Mouse (Mus musculus) testis, postnatal 14 days (tissue): Measurements from ENCODE around the gene Gzme.
"Not testable (repeated sequence)": the region's sequence is repeated elsewhere in the genome, so short reads cannot be mapped to it uniquely, and the experiment has no call there.

Experiments used
- DNase-seq: peaks from one replicate; pipeline ENCODE4 v3.0.0; 2021; ENCODE audit warnings: low spot score

Gzme gene

GRCm38 (mm10) chr14:56120525-56120924, at the start of gene Gzme:
Gene Gzme, minus strand, starts transcription at chr14:56120625.
- no peak for DNase-seq

- no peak for DNase-seq
Observed at GRCm38 (mm10) chr14:56168009-56168408, 47.6 kb upstream of the Gzme start.

- no peak for DNase-seq
Observed at GRCm38 (mm10) chr14:56162109-56162508, 41.7 kb upstream of the Gzme start.

GRCm38 (mm10) chr14:56159479-56159878, 39.1 kb upstream of the Gzme start, which contains the start of gene Gzmg:
Gene Gzmg, minus strand, starts transcription at chr14:56159579.
- not testable (repeated sequence) for DNase-seq

- no peak for DNase-seq
Observed at GRCm38 (mm10) chr14:56155340-56155739, 34.9 kb upstream of the Gzme start.

- DNase-seq, result not testable (repeated sequence)
Observed at GRCm38 (mm10) chr14:56133675-56134074, 13.2 kb upstream of the Gzme start.

- not testable (repeated sequence) for DNase-seq
Observed at GRCm38 (mm10) chr14:56132508-56132907, 12.1 kb upstream of the Gzme start, which contains the start of gene Gzmd. Gene Gzmd, minus strand, starts transcription at chr14:56132608.

GRCm38 (mm10) chr14:56128341-56128740, 7.9 kb upstream of the Gzme start:
- no peak for DNase-seq

- no peak for DNase-seq
Observed at GRCm38 (mm10) chr14:56123516-56123915, 3.1 kb upstream of the Gzme start.

GRCm38 (mm10) chr14:56115531-56116310, 4.7 kb downstream of the Gzme start:
- DNase-seq, result not testable (repeated sequence)

GRCm38 (mm10) chr14:56105447-56106180, 14.8 kb downstream of the Gzme start:
- no peak for DNase-seq

GRCm38 (mm10) chr14:56105016-56105415, 15.4 kb downstream of the Gzme start:
- no peak for DNase-seq

GRCm38 (mm10) chr14:56103452-56103851, 17.0 kb downstream of the Gzme start:
- no peak for DNase-seq

- DNase-seq, result no peak
Observed at GRCm38 (mm10) chr14:56102386-56102785, 18.0 kb downstream of the Gzme start, which contains the start of gene Ctsg. Gene Ctsg, minus strand, starts transcription at chr14:56102574.

- DNase-seq, result no peak
Observed at GRCm38 (mm10) chr14:56098940-56099339, 21.5 kb downstream of the Gzme start.

- DNase-seq, result no peak
Observed at GRCm38 (mm10) chr14:56097597-56097996, 22.8 kb downstream of the Gzme start.

- no peak for DNase-seq
Observed at GRCm38 (mm10) chr14:56093353-56093752, 27.1 kb downstream of the Gzme start.

- DNase-seq, result no peak
Observed at GRCm38 (mm10) chr14:56086711-56087110, 33.7 kb downstream of the Gzme start.

GRCm38 (mm10) chr14:56085167-56085566, 35.3 kb downstream of the Gzme start, which contains the start of gene Mcpt8:
Gene Mcpt8, minus strand, starts transcription at chr14:56085273.
- DNase-seq, result no peak

- DNase-seq, result no peak
Observed at GRCm38 (mm10) chr14:56082016-56082415, 38.4 kb downstream of the Gzme start.
